Mouse (Mus musculus): ENCODE measurements around the gene Fndc3b. TPM values are rescaled to one million over a fixed set of nuclear protein-coding genes. Genes with fewer than 3 reads are reported as not detected.
A peak's percentile ranks its signal among the peaks of the same experiment; 100 is the strongest.

Fndc3b gene
- polyA plus RNA-seq, 1 experiment from 2014 or later = 29.0 TPM

DNA sequence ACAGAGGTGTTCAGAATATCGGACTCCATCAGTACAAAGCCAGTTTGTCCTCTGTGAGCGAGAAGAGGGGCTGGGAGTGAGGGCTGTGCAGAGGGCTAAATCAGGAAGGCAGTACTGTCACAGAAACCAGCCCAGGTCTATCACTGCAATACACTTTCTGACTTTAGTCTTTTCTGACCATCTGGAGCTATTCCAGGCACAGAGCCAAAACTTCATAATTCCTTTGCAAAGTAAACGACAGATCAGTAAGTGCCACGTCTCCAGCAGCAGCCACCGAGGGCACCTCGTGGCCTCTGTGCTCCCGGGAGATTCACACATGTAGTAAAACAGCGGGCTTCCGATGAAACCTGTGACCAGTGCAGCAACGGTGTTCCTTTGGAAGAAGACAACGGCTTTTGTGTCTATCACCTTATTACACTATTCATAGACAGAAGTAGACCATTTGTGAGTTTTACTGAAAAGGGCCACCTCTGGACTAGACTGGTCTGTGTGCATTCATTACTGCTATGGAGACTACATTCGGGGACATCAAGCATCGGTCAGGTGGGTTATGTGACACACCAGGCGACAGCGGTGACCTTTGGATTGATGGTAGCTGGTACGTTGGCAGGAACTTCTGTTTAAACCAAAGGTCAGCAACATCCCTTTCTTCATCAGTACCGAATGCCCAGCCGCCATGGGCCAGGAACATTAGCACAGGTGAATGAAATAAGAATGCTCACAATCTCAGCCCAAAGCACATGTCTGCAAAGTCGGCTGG is 24.2 kb downstream of the Fndc3b start:
- Histone ChIP-seq H3K9ac (ENCODE audit: low read length) (no peak overlapping the region), H3K27ac (replicated peaks in 1 of 2; ENCODE audit: control insufficient read depth in 1 of 2, insufficient read depth in 1 of 2, low read depth in 2 of 2, low read length in 2 of 2) (peak overlapping the region; percentile 29 to 47), H3K4me1 (ENCODE audit: control insufficient read depth in 2 of 2, insufficient read depth in 2 of 2, low read length in 2 of 2) (peaks cover 31 to 66% of the 10 kb centered on the region in 2 experiments), H3K9me3 (ENCODE audit: control insufficient read depth, low read length) (no peaks in the 10 kb centered on the region), H3K27me3 (ENCODE audit: control insufficient read depth, insufficient read depth, low read length) (no peaks in the 10 kb centered on the region), H3K4me2 (ENCODE audit: low read length) (peak overlapping the region; percentile 34), H3K4me3 (ENCODE audit: control insufficient read depth in 1 of 2, insufficient read depth in 1 of 2, low read depth in 1 of 2, low read length in 2 of 2) (no peak overlapping the region), H3K36me3 (ENCODE audit: control insufficient read depth, insufficient read depth, low read length) (peaks cover 12% of the 10 kb centered on the region)
- ATAC-seq (ENCODE audit: insufficient number of reproducible peaks, insufficient read depth, low FRiP score, low read depth) = 0 out of 2 replicates have a peak, but pooled peaks have one; percentile 10
- WGBS = 50% methylated on average over 19 of the region's 19 CpGs

GRCm38 (mm10) chr3:27685650-27686208 is 25.4 kb downstream of the Fndc3b start:
- no peak for ATAC-seq (ENCODE audit: insufficient number of reproducible peaks, insufficient read depth, low FRiP score, low read depth)
- Histone ChIP-seq H3K36me3 (ENCODE audit: control insufficient read depth, insufficient read depth, low read length) (peaks cover 16% of the 10 kb centered on the region), H3K4me2 (ENCODE audit: low read length) (no peak overlapping the region), H3K9me3 (ENCODE audit: control insufficient read depth, low read length) (no peaks in the 10 kb centered on the region), H3K27ac (replicated peaks in 1 of 2; ENCODE audit: control insufficient read depth in 1 of 2, insufficient read depth in 1 of 2, low read depth in 2 of 2, low read length in 2 of 2) (no peak overlapping the region), H3K9ac (ENCODE audit: low read length) (no peak overlapping the region), H3K4me3 (ENCODE audit: control insufficient read depth in 1 of 2, insufficient read depth in 1 of 2, low read depth in 1 of 2, low read length in 2 of 2) (no peak overlapping the region), H3K27me3 (ENCODE audit: control insufficient read depth, insufficient read depth, low read length) (no peaks in the 10 kb centered on the region), H3K4me1 (ENCODE audit: control insufficient read depth in 2 of 2, insufficient read depth in 2 of 2, low read length in 2 of 2) (peaks cover 25 to 54% of the 10 kb centered on the region in 2 experiments)
- WGBS = 92% methylated on average over 14 of the region's 14 CpGs

- Histone ChIP-seq H3K9ac (ENCODE audit: low read length) (no peak overlapping the region), H3K36me3 (ENCODE audit: control insufficient read depth, insufficient read depth, low read length) (peaks cover 22% of the 10 kb centered on the region)
These were observed 26.0 kb downstream of the Fndc3b start for GRCm38 (mm10) chr3:27685134-27685533.

GRCm38 (mm10) chr3:27683374-27683773 is 27.7 kb downstream of the Fndc3b start:
- Histone ChIP-seq H3K27ac (replicated peaks in 1 of 2; ENCODE audit: control insufficient read depth in 1 of 2, insufficient read depth in 1 of 2, low read depth in 2 of 2, low read length in 2 of 2) (no peak overlapping the region), H3K4me2 (ENCODE audit: low read length) (no peak overlapping the region), H3K4me3 (ENCODE audit: control insufficient read depth in 1 of 2, insufficient read depth in 1 of 2, low read depth in 1 of 2, low read length in 2 of 2) (no peak overlapping the region), H3K36me3 (ENCODE audit: control insufficient read depth, insufficient read depth, low read length) (peaks cover 30% of the 10 kb centered on the region), H3K9ac (ENCODE audit: low read length) (no peak overlapping the region), H3K27me3 (ENCODE audit: control insufficient read depth, insufficient read depth, low read length) (no peaks in the 10 kb centered on the region), H3K4me1 (ENCODE audit: control insufficient read depth in 2 of 2, insufficient read depth in 2 of 2, low read length in 2 of 2) (peaks cover 11 to 33% of the 10 kb centered on the region in 2 experiments), H3K9me3 (ENCODE audit: control insufficient read depth, low read length) (no peaks in the 10 kb centered on the region)
- no peak for ATAC-seq (ENCODE audit: insufficient number of reproducible peaks, insufficient read depth, low FRiP score, low read depth)
- 31% methylated on average over 4 of the region's 4 CpGs for WGBS

More at GRCm38 (mm10) chr3:27685134-27685533, 26.0 kb downstream of the Fndc3b start:
- H3K4me2 ChIP-seq (ENCODE audit: low read length) = no peak overlapping the region
- no peaks in the 10 kb centered on the region for H3K9me3 ChIP-seq (ENCODE audit: control insufficient read depth, low read length)
- H3K4me1 ChIP-seq (ENCODE audit: control insufficient read depth in 2 of 2, insufficient read depth in 2 of 2, low read length in 2 of 2) = peaks cover 19 to 48% of the 10 kb centered on the region in 2 experiments
- no peak for ATAC-seq (ENCODE audit: insufficient number of reproducible peaks, insufficient read depth, low FRiP score, low read depth)
- no peak overlapping the region for H3K27ac ChIP-seq (replicated peaks in 1 of 2; ENCODE audit: control insufficient read depth in 1 of 2, insufficient read depth in 1 of 2, low read depth in 2 of 2, low read length in 2 of 2)
- H3K4me3 ChIP-seq (ENCODE audit: control insufficient read depth in 1 of 2, insufficient read depth in 1 of 2, low read depth in 1 of 2, low read length in 2 of 2) = no peak overlapping the region
- no peaks in the 10 kb centered on the region for H3K27me3 ChIP-seq (ENCODE audit: control insufficient read depth, insufficient read depth, low read length)
- 79% methylated on average over 6 of the region's 6 CpGs for WGBS

GRCm38 (mm10) chr3:27677574-27677973 is 33.5 kb downstream of the Fndc3b start:
- Histone ChIP-seq H3K4me1 (ENCODE audit: control insufficient read depth in 2 of 2, insufficient read depth in 2 of 2, low read length in 2 of 2) (peaks cover 15 to 38% of the 10 kb centered on the region in 2 experiments), H3K9ac (ENCODE audit: low read length) (no peak overlapping the region), H3K27ac (replicated peaks in 1 of 2; ENCODE audit: control insufficient read depth in 1 of 2, insufficient read depth in 1 of 2, low read depth in 2 of 2, low read length in 2 of 2) (no peak overlapping the region), H3K36me3 (ENCODE audit: control insufficient read depth, insufficient read depth, low read length) (peaks cover 28% of the 10 kb centered on the region), H3K4me2 (ENCODE audit: low read length) (no peak overlapping the region), H3K4me3 (ENCODE audit: control insufficient read depth in 1 of 2, insufficient read depth in 1 of 2, low read depth in 1 of 2, low read length in 2 of 2) (no peak overlapping the region), H3K9me3 (ENCODE audit: control insufficient read depth, low read length) (no peaks in the 10 kb centered on the region), H3K27me3 (ENCODE audit: control insufficient read depth, insufficient read depth, low read length) (no peaks in the 10 kb centered on the region)
- 78% methylated on average over 6 of the region's 6 CpGs for WGBS
- no peak for ATAC-seq (ENCODE audit: insufficient number of reproducible peaks, insufficient read depth, low FRiP score, low read depth)

DNA sequence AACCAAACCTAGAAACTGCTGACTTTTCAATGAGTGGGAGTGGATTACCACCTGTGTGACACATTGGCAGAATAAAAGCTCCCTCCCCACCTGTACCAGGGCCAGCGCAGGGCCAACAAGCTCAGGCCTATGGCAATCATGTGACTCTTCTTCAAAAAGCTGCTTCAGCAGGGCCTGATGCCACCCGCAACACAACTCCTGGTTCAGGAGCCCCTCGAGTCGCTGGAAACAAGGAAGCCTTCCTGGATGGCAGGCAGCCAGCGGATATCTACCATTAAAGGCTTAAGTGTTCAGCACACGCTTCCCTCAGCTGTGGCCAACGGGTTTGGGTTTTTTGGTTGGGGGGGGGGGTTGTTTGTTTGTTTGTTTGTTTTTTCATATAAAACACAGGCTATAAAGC is 37.4 kb downstream of the Fndc3b start:
- peaks cover 8% of the 10 kb centered on the region; the same call in 1 of the 2 replicates for H3K36me3 ChIP-seq (ENCODE audit: control insufficient read depth, insufficient read depth, low read length)
- H3K9ac ChIP-seq (ENCODE audit: low read length) = no peak overlapping the region
- H3K4me1 ChIP-seq (ENCODE audit: control insufficient read depth in 2 of 2, insufficient read depth in 2 of 2, low read length in 2 of 2) = peaks cover 32 to 76% of the 10 kb centered on the region in 2 experiments
- H3K27ac ChIP-seq (replicated peaks in 1 of 2; ENCODE audit: control insufficient read depth in 1 of 2, insufficient read depth in 1 of 2, low read depth in 2 of 2, low read length in 2 of 2) = peak overlapping the region; percentile 8 to 45; a peak in 1 of 4 replicates
- no peak overlapping the region for H3K4me2 ChIP-seq (ENCODE audit: low read length)
- H3K9me3 ChIP-seq (ENCODE audit: control insufficient read depth, low read length) = no peaks in the 10 kb centered on the region
- no peaks in the 10 kb centered on the region for H3K27me3 ChIP-seq (ENCODE audit: control insufficient read depth, insufficient read depth, low read length)
- ATAC-seq (ENCODE audit: insufficient number of reproducible peaks, insufficient read depth, low FRiP score, low read depth) = no peak
- H3K4me3 ChIP-seq (ENCODE audit: control insufficient read depth in 1 of 2, insufficient read depth in 1 of 2, low read depth in 1 of 2, low read length in 2 of 2) = no peak overlapping the region
- WGBS = 20% methylated on average over 7 of the region's 7 CpGs

DNA sequence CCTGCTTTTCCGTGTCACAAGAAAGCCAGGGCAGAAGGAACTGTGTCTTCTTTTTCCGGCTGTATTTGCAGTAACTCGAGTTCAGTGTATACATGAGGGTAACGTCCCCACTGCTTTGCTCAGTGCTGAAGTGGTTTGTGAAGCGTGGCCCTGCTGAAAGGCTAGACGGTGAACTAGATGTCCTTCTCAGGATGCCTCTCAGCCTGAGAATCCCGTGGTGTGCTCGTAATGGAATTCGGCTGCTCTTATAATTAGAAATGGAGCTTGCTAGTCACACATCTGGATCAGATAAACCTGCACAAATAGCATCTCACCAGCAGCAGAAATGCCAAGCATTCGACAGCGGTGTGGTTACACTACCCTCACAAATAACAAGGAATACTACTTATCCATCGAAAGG is 40.7 kb downstream of the Fndc3b start:
- H3K4me1 ChIP-seq (ENCODE audit: control insufficient read depth in 2 of 2, insufficient read depth in 2 of 2, low read length in 2 of 2) = peaks cover 32 to 82% of the 10 kb centered on the region in 2 experiments
- H3K9ac ChIP-seq (ENCODE audit: low read length) = peak overlapping the region; percentile 56
- H3K27me3 ChIP-seq (ENCODE audit: control insufficient read depth, insufficient read depth, low read length) = no peaks in the 10 kb centered on the region
- no peaks in the 10 kb centered on the region for H3K9me3 ChIP-seq (ENCODE audit: control insufficient read depth, low read length)
- no peak; the same call in 1 of the 2 replicates for ATAC-seq (ENCODE audit: insufficient number of reproducible peaks, insufficient read depth, low FRiP score, low read depth)
- 18% methylated on average over 12 of the region's 12 CpGs for WGBS
- H3K4me2 ChIP-seq (ENCODE audit: low read length) = peak overlapping the region; percentile 46
- no peak overlapping the region for H3K4me3 ChIP-seq (ENCODE audit: control insufficient read depth in 1 of 2, insufficient read depth in 1 of 2, low read depth in 1 of 2, low read length in 2 of 2)
- 0 out of 2 replicates have a peak, but pooled peaks cover 3% of the 10 kb centered on the region for H3K36me3 ChIP-seq (ENCODE audit: control insufficient read depth, insufficient read depth, low read length)
- peak overlapping the region; percentile 90 to 91 for H3K27ac ChIP-seq (replicated peaks in 1 of 2; ENCODE audit: control insufficient read depth in 1 of 2, insufficient read depth in 1 of 2, low read depth in 2 of 2, low read length in 2 of 2)
